16 mouse cellular contexts compared by ENCODE assay signal in genomic region chr10:93373954-93374689, GRCm38 (mm10).
DNase-seq lines count a peak whose midpoint lies in the region; ATAC-seq lines count a peak whose summit lies in the region.
"Had no signal": no experiment of that assay in that cellular context is flagged by ENCODE, and none has a peak within 500 bp of the region (broad histone marks: within the 10 kb centered on the region; RNA-seq: fewer than 3 reads in every experiment).

No protein-coding gene starts in this region.

- ATAC-seq in heart, embryonic 16.5 days (replicated peaks; ENCODE audit: extremely low read depth, insufficient read depth, low FRiP score) = no peak
- ATAC-seq in midbrain, embryonic 11.5 days (ENCODE audit: low FRiP score) = no peak
- ATAC-seq in forebrain, embryonic 12.5 days (ENCODE audit: low FRiP score) = peak; percentile 91
- 0 out of 2 replicates have a peak, but pooled peaks have one; percentile 17 for ATAC-seq in midbrain, embryonic 16.5 days

- H3K9me3 ChIP-seq in heart, embryonic 16.5 days (replicated peaks; ENCODE audit: control insufficient read depth, low read length) = no peaks in the 10 kb centered on the region
- H3K9me3 ChIP-seq in midbrain, embryonic 11.5 days (ENCODE audit: control insufficient read depth, low read length) = no peaks in the 10 kb centered on the region
- H3K9me3 ChIP-seq in midbrain, embryonic 10.5 days (replicated peaks) = no peaks in the 10 kb centered on the region
- no peaks in the 10 kb centered on the region for H3K9me3 ChIP-seq in forebrain, embryonic 12.5 days
- no peaks in the 10 kb centered on the region for H3K9me3 ChIP-seq in midbrain, embryonic 16.5 days (replicated peaks; ENCODE audit: control insufficient read depth, low read length, poor library complexity, severe bottlenecking)
- H3K9me3 ChIP-seq: intestine, embryonic 15.5 days; limb, embryonic 12.5 days; liver, embryonic 13.5 days; midbrain, embryonic 12.5 days had no signal

- peak overlapping the region; percentile 84; the same call in 1 of the 2 replicates for H3K27ac ChIP-seq in heart, embryonic 16.5 days (ENCODE audit: low read length)
- no peak overlapping the region for H3K27ac ChIP-seq in midbrain, embryonic 11.5 days (ENCODE audit: low read depth, low read length)
- H3K27ac ChIP-seq in midbrain, embryonic 10.5 days (replicated peaks) = no peak overlapping the region
- H3K27ac ChIP-seq in forebrain, embryonic 12.5 days = peak overlapping the region; percentile 77
- H3K27ac ChIP-seq in midbrain, embryonic 16.5 days (ENCODE audit: low read length) = 0 out of 2 replicates have a peak overlapping the region, but pooled peaks have one; percentile 5
- H3K27ac ChIP-seq: hindbrain, embryonic 14.5 days; intestine, embryonic 15.5 days; limb, embryonic 12.5 days; midbrain, embryonic 12.5 days had no signal

- intact Hi-C loops in heart, postnatal 14 days (cut with DNase I) = loop anchor here (5.0 kb wide), 1 partner anchor 82 kb away; no protein-coding TSS in a partner anchor

- H3K4me3 ChIP-seq in heart, embryonic 16.5 days (ENCODE audit: low read length) = no peak overlapping the region
- H3K4me3 ChIP-seq in midbrain, embryonic 11.5 days (ENCODE audit: low read depth, low read length) = no peak overlapping the region
- H3K4me3 ChIP-seq in midbrain, embryonic 10.5 days = no peak overlapping the region
- H3K4me3 ChIP-seq in forebrain, embryonic 12.5 days (replicated peaks) = no peak overlapping the region
- no peak overlapping the region for H3K4me3 ChIP-seq in midbrain, embryonic 16.5 days (ENCODE audit: low read depth, low read length)
- H3K4me3 ChIP-seq: intestine, embryonic 15.5 days; limb, embryonic 12.5 days; liver, embryonic 13.5 days; midbrain, embryonic 12.5 days had no signal

- peaks cover 2% of the 10 kb centered on the region; the same call in 1 of the 2 replicates for H3K4me1 ChIP-seq in heart, embryonic 16.5 days (ENCODE audit: control insufficient read depth, insufficient read depth, low read length)
- no peaks in the 10 kb centered on the region for H3K4me1 ChIP-seq in midbrain, embryonic 11.5 days (ENCODE audit: control insufficient read depth, insufficient read depth, low read length)
- H3K4me1 ChIP-seq in midbrain, embryonic 10.5 days = peaks cover 15% of the 10 kb centered on the region
- peaks cover 15% of the 10 kb centered on the region for H3K4me1 ChIP-seq in forebrain, embryonic 12.5 days
- H3K4me1 ChIP-seq in midbrain, embryonic 16.5 days (ENCODE audit: control insufficient read depth, insufficient read depth, low read length) = peaks cover 3% of the 10 kb centered on the region; the same call in 1 of the 2 replicates

- WGBS in heart, embryonic 16.5 days = 85% methylated on average over 6 of the region's 6 CpGs
- WGBS in midbrain, embryonic 11.5 days = 74% methylated on average over 6 of the region's 6 CpGs
- 79% methylated on average over 6 of the region's 6 CpGs for WGBS in midbrain, embryonic 10.5 days
- WGBS in forebrain, embryonic 12.5 days = 52% methylated on average over 6 of the region's 6 CpGs
- 69% methylated on average over 6 of the region's 6 CpGs for WGBS in midbrain, embryonic 16.5 days

- no peak overlapping the region for H3K9ac ChIP-seq in heart, embryonic 16.5 days (ENCODE audit: low read length)
- H3K9ac ChIP-seq in midbrain, embryonic 11.5 days (ENCODE audit: low read length) = no peak overlapping the region
- H3K9ac ChIP-seq in forebrain, embryonic 12.5 days = no peak overlapping the region
- H3K9ac ChIP-seq in midbrain, embryonic 16.5 days (ENCODE audit: low read depth, low read length) = no peak overlapping the region
- H3K9ac ChIP-seq: hindbrain, embryonic 14.5 days; intestine, embryonic 15.5 days; limb, embryonic 12.5 days; liver, embryonic 13.5 days; midbrain, embryonic 12.5 days had no signal

- H3K4me2 ChIP-seq in heart, embryonic 16.5 days (ENCODE audit: low read depth, low read length) = no peak overlapping the region
- H3K4me2 ChIP-seq in midbrain, embryonic 11.5 days = no peak overlapping the region
- H3K4me2 ChIP-seq in forebrain, embryonic 12.5 days = no peak overlapping the region
- H3K4me2 ChIP-seq in midbrain, embryonic 16.5 days (ENCODE audit: low read length) = no peak overlapping the region
- H3K4me2 ChIP-seq: hindbrain, embryonic 14.5 days; intestine, embryonic 15.5 days; limb, embryonic 12.5 days; liver, embryonic 13.5 days; midbrain, embryonic 12.5 days had no signal

- DNase-seq in heart, postnatal 14 days = no peak
- DNase-seq in midbrain, embryonic 11.5 days (ENCODE audit: low spot score, missing footprints) = peak; percentile 41
- DNase-seq in midbrain, embryonic 10.5 days (ENCODE audit: low spot score) = no peak
- DNase-seq in ovary, postnatal 36 days (ENCODE audit: low spot score) = no peak
- DNase-seq: cerebellum, adult 9-11 months; gastrocnemius, postnatal 36 days; layer of hippocampus, adult 9-11 months; liver, embryonic 13.5 days; right cerebral cortex, postnatal 25 days had no signal

- no peaks in the 10 kb centered on the region for H3K36me3 ChIP-seq in heart, embryonic 16.5 days (ENCODE audit: control insufficient read depth, insufficient read depth)
- H3K36me3 ChIP-seq in midbrain, embryonic 11.5 days (ENCODE audit: control insufficient read depth, insufficient read depth, low read length) = no peaks in the 10 kb centered on the region
- H3K36me3 ChIP-seq in midbrain, embryonic 10.5 days = no peaks in the 10 kb centered on the region
- no peaks in the 10 kb centered on the region for H3K36me3 ChIP-seq in forebrain, embryonic 12.5 days (replicated peaks)
- H3K36me3 ChIP-seq in midbrain, embryonic 16.5 days (ENCODE audit: control insufficient read depth, insufficient read depth, low read length) = no peaks in the 10 kb centered on the region
- H3K36me3 ChIP-seq: intestine, embryonic 15.5 days; limb, embryonic 12.5 days; liver, embryonic 13.5 days; midbrain, embryonic 12.5 days had no signal

- no peaks in the 10 kb centered on the region for H3K27me3 ChIP-seq in heart, embryonic 16.5 days (ENCODE audit: control insufficient read depth, insufficient read depth, low read length)
- no peaks in the 10 kb centered on the region for H3K27me3 ChIP-seq in midbrain, embryonic 11.5 days (ENCODE audit: control insufficient read depth, insufficient read depth, low read length)
- no peaks in the 10 kb centered on the region for H3K27me3 ChIP-seq in midbrain, embryonic 10.5 days (ENCODE audit: low read depth, poor library complexity, severe bottlenecking)
- H3K27me3 ChIP-seq in forebrain, embryonic 12.5 days = no peaks in the 10 kb centered on the region
- H3K27me3 ChIP-seq in midbrain, embryonic 16.5 days (ENCODE audit: control insufficient read depth, insufficient read depth, low read depth, low read length) = no peaks in the 10 kb centered on the region
- H3K27me3 ChIP-seq: intestine, embryonic 15.5 days; limb, embryonic 12.5 days; liver, embryonic 13.5 days; midbrain, embryonic 12.5 days had no signal

Comparison
In these comparisons a context has a peak if more than half of its experiments do, and no peak if none do; other contexts are left out.
1. ATAC-seq: peak in forebrain, embryonic 12.5 days (single experiment) and midbrain, embryonic 16.5 days (single experiment); none in heart, embryonic 16.5 days (single experiment) and midbrain, embryonic 11.5 days (single experiment).
2. H3K27ac ChIP-seq: peak in heart, embryonic 16.5 days (single experiment), forebrain, embryonic 12.5 days (single experiment) and midbrain, embryonic 16.5 days (single experiment); none in midbrain, embryonic 11.5 days (single experiment) and midbrain, embryonic 10.5 days (single experiment).